Mouse (Mus musculus): ENCODE results near the gene Gm20708.

- TF ChIP-seq CTCF (IDR thresholded peaks at IDR 0.05; ENCODE audit: extremely low read depth, insufficient read depth, low read length) (no peak), POLR2A (IDR thresholded peaks at IDR 0.05; ENCODE audit: extremely low read depth, insufficient read depth, low read length) (no peak)
These were observed 7.8 kb upstream of the Gm20708 start for GRCm38 (mm10) chr11:117801650-117802049.
